Mouse (Mus musculus) left cerebral cortex, postnatal 25 days (tissue): Measurements from ENCODE around the gene Oosp1. TPM values are rescaled to one million over a fixed set of nuclear protein-coding genes. Genes with fewer than 3 reads are reported as not detected.

Experiments
- DNase-seq, 2 experiments: peaks; one replicate each; pipeline ENCODE4 v3.0.0; 2022; ENCODE audit warnings: low spot score in 2 of 2, mixed read lengths in 1 of 2
- intact Hi-C: fragments of 180-260 bp; cut with DNase I; formaldehyde crosslinking; loops from one replicate; pipeline ENCODE4 v1.15.1; 2025
- total RNA-seq, 2 experiments: library from RNA; stranded (reverse); gene quantifications; 2 replicates each; pipeline ENCODE4 v1.2.3; 2021

The Oosp1 gene
- not detected for total RNA-seq

- intact Hi-C loops = no loop called here
- no peak for DNase-seq
Observed at GRCm38 (mm10) chr19:11690839-11691238, at the start of gene Oosp1. Gene Oosp1 (minus strand): TSS chr19:11691150.

- intact Hi-C loops = no loop called here
- DNase-seq = no peak
Observed at GRCm38 (mm10) chr19:11736455-11736854, 45.5 kb upstream of the Oosp1 start.

- DNase-seq = no peak
- intact Hi-C loops = no loop called here
Observed at GRCm38 (mm10) chr19:11730278-11730677, 39.3 kb upstream of the Oosp1 start.

- DNase-seq = no peak
- intact Hi-C loops = no loop called here
Observed at GRCm38 (mm10) chr19:11727304-11727703, 36.4 kb upstream of the Oosp1 start.

GRCm38 (mm10) chr19:11725915-11726314 lies 35.0 kb upstream of the Oosp1 start:
- no peak for DNase-seq
- intact Hi-C loops = no loop called here

- intact Hi-C loops = no loop called here
- no peak for DNase-seq
Observed at GRCm38 (mm10) chr19:11724275-11724674, 33.3 kb upstream of the Oosp1 start.

GRCm38 (mm10) chr19:11723870-11724269 lies 32.9 kb upstream of the Oosp1 start:
- intact Hi-C loops = no loop called here
- DNase-seq = no peak

- no peak for DNase-seq
- intact Hi-C loops = no loop called here
Observed at GRCm38 (mm10) chr19:11720071-11720470, 29.1 kb upstream of the Oosp1 start.

- no peak for DNase-seq
- intact Hi-C loops = no loop called here
Observed at GRCm38 (mm10) chr19:11712451-11712850, 21.5 kb upstream of the Oosp1 start.

GRCm38 (mm10) chr19:11698342-11698741 lies 7.4 kb upstream of the Oosp1 start:
- no peak for DNase-seq
- intact Hi-C loops = no loop called here

- intact Hi-C loops = no loop called here
- no peak for DNase-seq
Observed at GRCm38 (mm10) chr19:11696755-11697154, 5.8 kb upstream of the Oosp1 start, which contains the start of gene Oosp3. Gene Oosp3 (plus strand): TSS chr19:11697055.

GRCm38 (mm10) chr19:11691454-11691853 lies 504 bp upstream of the Oosp1 start:
- DNase-seq = no peak
- intact Hi-C loops = no loop called here

- no peak for DNase-seq
- intact Hi-C loops = no loop called here
Observed at GRCm38 (mm10) chr19:11661562-11661961, 29.4 kb downstream of the Oosp1 start.

GRCm38 (mm10) chr19:11660459-11660858 lies 30.5 kb downstream of the Oosp1 start, which contains the start of gene Oosp2:
Gene Oosp2 (minus strand): TSS chr19:11660559.
- intact Hi-C loops = no loop called here
- no peak for DNase-seq

GRCm38 (mm10) chr19:11659142-11659541 lies 31.8 kb downstream of the Oosp1 start:
- intact Hi-C loops = no loop called here
- no peak for DNase-seq

- DNase-seq = no peak
- intact Hi-C loops = no loop called here
Observed at GRCm38 (mm10) chr19:11649564-11649963, 41.4 kb downstream of the Oosp1 start.

GRCm38 (mm10) chr19:11646166-11646565 lies 44.8 kb downstream of the Oosp1 start:
- no peak for DNase-seq
- intact Hi-C loops = no loop called here

- DNase-seq = no peak
- intact Hi-C loops = no loop called here
Observed at GRCm38 (mm10) chr19:11640732-11641131, 50.2 kb downstream of the Oosp1 start, which contains the start of gene Ms4a3. Gene Ms4a3 (minus strand): TSS chr19:11640851.

GRCm38 (mm10) chr19:11639038-11639437 lies 51.9 kb downstream of the Oosp1 start:
- no peak for DNase-seq
- intact Hi-C loops = no loop called here

- no peak for DNase-seq
- intact Hi-C loops = no loop called here
Observed at GRCm38 (mm10) chr19:11635572-11635971, 55.4 kb downstream of the Oosp1 start.

- no peak for DNase-seq
- intact Hi-C loops = no loop called here
Observed at GRCm38 (mm10) chr19:11634330-11634729, 56.6 kb downstream of the Oosp1 start.

- intact Hi-C loops = no loop called here
- DNase-seq = no peak
Observed at GRCm38 (mm10) chr19:11633732-11634131, 57.2 kb downstream of the Oosp1 start.
